Mouse (Mus musculus) lung, postnatal 0 days (tissue): ENCODE data around the gene 2510009E07Rik. TPM values are rescaled to one million over a fixed set of nuclear protein-coding genes. Genes with fewer than 3 reads are reported as not detected.

Experiments
- ATAC-seq: fragments of 200-750 bp; cut with Nextera tagmentation; 2 replicates; pipeline ENCODE4 v1.8.0; 2017; ENCODE audit warnings: moderate library complexity
- DNase-seq: peaks from one replicate; pipeline ENCODE4 v3.0.0-alpha.2; 2016; ENCODE audit warnings: low spot score
- H3K27ac ChIP-seq: fragments of 300-500 bp; sonication (generic); 2 replicates; pipeline ENCODE4 v1.5.1; 2014; ENCODE audit warnings: antibody characterized with exemption, mild to moderate bottlenecking, low read length, mixed read lengths
- H3K27me3 ChIP-seq: fragments of 300-500 bp; sonication (generic); replicated peaks from 2 replicates; pipeline ENCODE4 v1.6.1; 2014; ENCODE audit warnings: low read length, mixed read lengths; ENCODE audit not compliant: insufficient read depth
- H3K36me3 ChIP-seq: fragments of 300-500 bp; sonication (generic); 2 replicates; pipeline ENCODE4 v1.6.1; 2014; ENCODE audit warnings: low read length, mixed read lengths; ENCODE audit not compliant: insufficient read depth
- H3K4me1 ChIP-seq: fragments of 300-500 bp; sonication (generic); 2 replicates; pipeline ENCODE4 v1.6.1; 2014; ENCODE audit warnings: antibody characterized with exemption, low read depth, low read length, mixed read lengths; ENCODE audit not compliant: insufficient read depth
- H3K4me2 ChIP-seq: fragments of 300-500 bp; sonication (generic); replicated peaks from 2 replicates; pipeline ENCODE4 v1.6.1; 2014; ENCODE audit warnings: low read depth, mild to moderate bottlenecking, low read length, moderate library complexity, mixed read lengths
- H3K4me3 ChIP-seq: fragments of 300-500 bp; sonication (generic); 2 replicates; pipeline ENCODE4 v1.5.1; 2014; ENCODE audit warnings: low read depth, low read length
- H3K9ac ChIP-seq: fragments of 300-500 bp; sonication (generic); replicated peaks from 2 replicates; pipeline ENCODE4 v1.6.1; 2014; ENCODE audit warnings: low read depth, mild to moderate bottlenecking
- H3K9me3 ChIP-seq: fragments of 300-500 bp; sonication (generic); 2 replicates; pipeline ENCODE4 v1.6.1; 2016; ENCODE audit warnings: low read length, mixed read lengths
- CTCF ChIP-seq: IDR thresholded peaks from 2 replicates; pipeline ENCODE4 v1.5.1; 2016; ENCODE audit warnings: antibody characterized with exemption, mild to moderate bottlenecking
- EP300 ChIP-seq: IDR thresholded peaks from 2 replicates; pipeline ENCODE4 v1.6.1; 2016; ENCODE audit warnings: antibody characterized with exemption, mild to moderate bottlenecking, control low read depth
- WGBS: fragments of 180-500 bp; shearing (Covaris S2); extraction: QIAGEN DNeasy Blood & Tissue Kit; methylation state at CpG from one replicate; pipeline ENCODE4 v1.1.7; 2014; 5-methylcytosine and 5-hydroxymethylcytosine counted together
- polyA plus RNA-seq: library from polyadenylated mRNA; unstranded; fragments of >200 nt; fragmentation: Nextera tagmentation; extraction: Ambion mirVana; gene quantifications from 2 replicates; pipeline ENCODE4 v1.2.1, GENCODE M21; 2015

2510009E07Rik gene
- polyA plus RNA-seq, 1 experiment from 2014 or later, result 17.0 TPM

DNA sequence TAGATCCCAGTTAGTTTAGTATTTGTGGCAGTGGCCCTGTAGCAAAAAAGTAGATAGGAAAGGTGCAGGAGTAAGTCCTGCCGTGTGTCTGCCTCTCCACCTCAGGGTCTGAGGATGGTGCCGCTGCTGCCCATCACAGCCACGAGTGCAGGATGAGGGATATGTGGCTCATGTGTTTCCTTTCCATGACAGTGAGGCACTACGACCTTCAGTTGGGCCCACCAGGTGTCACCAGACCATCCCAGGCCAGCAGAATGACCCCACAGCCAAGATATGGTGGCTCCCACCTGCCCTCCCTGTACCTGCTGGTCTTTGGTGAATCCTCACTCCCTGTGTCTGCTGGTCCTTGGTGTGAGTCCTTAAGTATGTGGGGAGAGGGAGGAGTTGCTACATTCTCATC lies 43.3 kb downstream of the 2510009E07Rik start:
- WGBS, result 81% methylated on average over 4 of the region's 4 CpGs
- TF ChIP-seq EP300, result no peak
- no peak for TF ChIP-seq CTCF
- H3K4me1 ChIP-seq, result no peaks in the 10 kb centered on the region
- no peak overlapping the region for H3K9ac ChIP-seq
- H3K4me3 ChIP-seq, result no peak overlapping the region
- no peaks in the 10 kb centered on the region for H3K9me3 ChIP-seq
- H3K36me3 ChIP-seq, result no peaks in the 10 kb centered on the region
- no peaks in the 10 kb centered on the region for H3K27me3 ChIP-seq
- ATAC-seq (no peak), DNase-seq (no peak)
- H3K4me2 ChIP-seq, result no peak overlapping the region
- H3K27ac ChIP-seq, result no peak overlapping the region

DNA sequence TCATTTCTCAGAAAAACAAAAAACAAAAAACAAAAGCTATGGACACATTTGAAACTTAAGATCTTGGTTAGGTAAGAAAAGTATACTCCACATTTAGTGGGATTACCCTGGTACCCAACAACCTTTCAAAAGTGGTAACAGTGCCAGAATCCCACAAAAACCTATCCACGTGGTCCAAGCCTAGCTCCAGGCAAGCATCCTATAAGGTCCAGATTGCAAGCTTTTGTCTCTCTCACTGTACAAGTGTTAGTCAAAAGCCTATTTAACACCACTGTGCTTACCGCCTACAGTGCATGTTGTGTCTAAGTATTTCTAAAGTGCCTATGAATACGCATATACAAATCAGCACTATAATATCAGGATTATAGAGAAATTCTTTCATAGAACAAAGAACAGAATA lies 44.2 kb downstream of the 2510009E07Rik start:
- TF ChIP-seq EP300, result no peak
- no peak for TF ChIP-seq CTCF
- no peak overlapping the region for H3K4me2 ChIP-seq
- DNase-seq (no peak), ATAC-seq (no peak)
- no peaks in the 10 kb centered on the region for H3K9me3 ChIP-seq
- H3K36me3 ChIP-seq, result no peaks in the 10 kb centered on the region
- H3K4me1 ChIP-seq, result no peaks in the 10 kb centered on the region
- no peak overlapping the region for H3K27ac ChIP-seq
- no peaks in the 10 kb centered on the region for H3K27me3 ChIP-seq
- no peak overlapping the region for H3K4me3 ChIP-seq
- H3K9ac ChIP-seq, result no peak overlapping the region
- 88% methylated on average over 3 of the region's 3 CpGs for WGBS

DNA sequence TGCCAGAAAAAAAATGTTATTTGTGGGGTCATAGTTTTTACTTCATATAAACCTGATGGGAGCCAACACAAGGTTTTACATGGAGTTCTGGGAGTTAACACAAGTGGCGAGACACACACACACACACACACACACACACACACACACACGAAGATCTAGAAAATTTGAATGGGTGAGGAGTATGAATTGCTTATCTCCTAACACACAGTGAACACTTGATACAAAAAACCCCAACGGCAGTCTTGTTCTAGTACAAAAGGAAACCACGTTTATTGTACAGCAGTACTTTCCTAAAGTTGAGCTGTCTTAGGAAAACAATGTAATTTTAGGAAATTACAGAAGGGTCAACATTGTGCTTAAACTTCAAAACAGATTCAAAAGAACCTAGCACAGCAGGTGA lies 45.7 kb downstream of the 2510009E07Rik start:
- ATAC-seq, result no peak
- H3K27me3 ChIP-seq, result no peaks in the 10 kb centered on the region
- WGBS, result 75% methylated on average over 4 of the region's 4 CpGs

DNA sequence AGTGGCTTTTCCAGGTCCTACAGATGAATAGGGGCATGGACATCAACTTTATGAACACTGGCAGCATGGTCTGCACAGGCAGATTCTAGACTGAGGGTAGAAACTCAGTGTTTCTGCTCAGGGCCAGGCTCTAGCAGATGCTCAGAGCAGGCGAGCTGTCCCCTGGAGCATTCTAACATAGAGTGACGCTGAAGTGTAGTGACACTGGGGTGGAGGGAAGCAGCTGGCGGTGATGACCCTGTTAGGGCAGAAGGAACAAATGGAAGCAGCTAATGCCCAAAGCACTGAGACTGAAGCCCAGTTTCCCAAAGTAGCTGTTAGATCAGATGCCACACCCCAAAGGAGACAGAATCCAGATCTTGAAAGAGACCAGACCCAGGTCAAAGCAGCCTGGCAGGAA lies 48.0 kb downstream of the 2510009E07Rik start:
- Histone ChIP-seq H3K27me3 (no peaks in the 10 kb centered on the region), H3K4me2 (no peak overlapping the region), H3K9ac (no peak overlapping the region), H3K4me1 (peaks cover 12% of the 10 kb centered on the region; the same call in 1 of the 2 replicates), H3K9me3 (no peaks in the 10 kb centered on the region), H3K27ac (no peak overlapping the region), H3K36me3 (no peaks in the 10 kb centered on the region), H3K4me3 (no peak overlapping the region)
- ATAC-seq, result no peak
- TF ChIP-seq EP300 (no peak), CTCF (no peak)
- no peak for DNase-seq
- WGBS, result 71% methylated on average over 3 of the region's 3 CpGs

More for the DNA sequence above, 45.7 kb downstream of the 2510009E07Rik start:
- no peaks in the 10 kb centered on the region for H3K36me3 ChIP-seq
- TF ChIP-seq CTCF, result no peak
- TF ChIP-seq EP300, result no peak
- no peak overlapping the region for H3K27ac ChIP-seq
- no peak overlapping the region for H3K9ac ChIP-seq
- no peak overlapping the region for H3K4me3 ChIP-seq
- no peaks in the 10 kb centered on the region for H3K9me3 ChIP-seq
- H3K4me2 ChIP-seq, result no peak overlapping the region
- 0 out of 2 replicates have a peak, but pooled peaks cover 2% of the 10 kb centered on the region for H3K4me1 ChIP-seq
- DNase-seq, result no peak

DNA sequence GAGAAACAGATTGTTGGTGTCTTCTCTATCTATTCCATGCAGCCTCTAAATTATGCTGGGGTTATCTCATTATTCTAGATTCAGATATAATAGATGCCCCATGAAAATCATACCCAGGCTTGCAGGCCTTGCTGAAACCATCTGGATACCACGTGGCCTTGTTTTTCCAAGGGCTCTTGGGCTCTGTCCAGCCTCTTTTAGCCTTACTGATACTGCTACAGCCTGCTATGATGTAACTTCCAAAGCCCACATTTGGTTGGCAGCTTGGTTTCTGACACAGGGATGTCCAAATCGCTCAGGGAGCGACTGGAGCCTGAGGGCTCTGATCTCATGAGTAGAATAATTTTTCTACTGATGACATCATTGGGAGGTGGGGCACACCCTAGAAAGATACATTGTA lies 48.5 kb downstream of the 2510009E07Rik start:
- no peaks in the 10 kb centered on the region for H3K27me3 ChIP-seq
- H3K9me3 ChIP-seq, result no peaks in the 10 kb centered on the region
- DNase-seq (no peak), ATAC-seq (no peak)
- TF ChIP-seq CTCF, result no peak
- TF ChIP-seq EP300, result no peak
- no peak overlapping the region for H3K4me3 ChIP-seq
- peaks cover 16% of the 10 kb centered on the region; the same call in 1 of the 2 replicates for H3K4me1 ChIP-seq
- WGBS, result 81% methylated on average over 3 of the region's 3 CpGs
- H3K36me3 ChIP-seq, result no peaks in the 10 kb centered on the region
- no peak overlapping the region for H3K9ac ChIP-seq
- H3K4me2 ChIP-seq, result no peak overlapping the region
- no peak overlapping the region for H3K27ac ChIP-seq

DNA sequence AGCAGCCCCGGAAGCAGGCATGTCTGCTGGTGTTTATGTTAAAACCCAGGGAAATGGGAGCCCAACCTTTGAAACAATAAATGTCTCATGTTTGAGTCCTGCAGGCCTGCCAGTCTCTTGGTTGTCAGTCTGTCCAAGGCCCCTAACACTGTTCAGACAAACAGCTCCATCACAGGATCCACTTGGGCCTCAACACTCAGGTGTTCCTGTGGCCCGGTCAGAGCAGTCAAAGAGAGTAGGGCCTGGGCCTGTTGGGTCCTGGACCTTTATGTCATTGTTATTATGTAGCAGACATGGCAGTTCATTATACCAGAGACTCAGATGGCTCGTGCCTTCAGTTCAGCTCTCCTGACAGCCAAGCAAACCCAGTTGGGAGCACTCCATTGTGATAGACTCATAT lies 49.9 kb downstream of the 2510009E07Rik start:
- no peaks in the 10 kb centered on the region for H3K36me3 ChIP-seq
- peak overlapping the region; percentile 51; the same call in 1 of the 2 replicates for H3K27ac ChIP-seq
- peaks cover 16% of the 10 kb centered on the region; the same call in 1 of the 2 replicates for H3K4me1 ChIP-seq
- no peaks in the 10 kb centered on the region for H3K27me3 ChIP-seq
- no peak for DNase-seq
- TF ChIP-seq CTCF (no peak), EP300 (no peak)
- peak overlapping the region; percentile 17; the same call in 1 of the 2 replicates for H3K4me2 ChIP-seq
- no peaks in the 10 kb centered on the region for H3K9me3 ChIP-seq
- H3K9ac ChIP-seq, result no peak overlapping the region
- ATAC-seq, result no peak; the same call in 1 of the 2 replicates
- no peak overlapping the region for H3K4me3 ChIP-seq
- WGBS, result 65% methylated on average over 3 of the region's 3 CpGs

DNA sequence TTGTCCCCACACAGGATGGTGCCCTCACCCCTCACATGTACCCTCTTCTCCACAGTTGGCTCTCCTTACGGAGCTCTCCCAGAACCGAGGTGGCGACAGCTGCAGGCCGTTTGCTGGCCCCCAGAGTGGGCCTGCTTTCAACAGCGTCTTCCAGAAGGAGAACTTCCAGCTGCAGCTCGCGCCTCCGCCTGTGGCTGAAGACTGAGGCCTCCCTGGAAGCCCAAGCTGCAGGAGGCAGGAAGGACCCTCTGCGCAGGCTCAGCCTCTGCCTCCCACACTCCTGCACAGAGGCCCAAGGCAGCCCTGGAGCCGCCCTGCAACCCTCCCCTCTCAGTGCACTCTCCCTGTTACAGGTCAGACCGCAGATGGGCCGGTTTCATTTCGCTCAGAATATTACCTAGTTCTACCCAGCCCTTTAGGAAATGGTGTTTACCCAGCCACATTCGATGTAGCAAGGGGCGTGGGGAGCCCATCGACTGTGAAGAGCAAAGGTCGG lies 50.4 kb downstream of the 2510009E07Rik start:
- ATAC-seq (peak; percentile 52), DNase-seq (peak; percentile 69)
- H3K27me3 ChIP-seq, result no peaks in the 10 kb centered on the region
- no peaks in the 10 kb centered on the region for H3K9me3 ChIP-seq
- no peak overlapping the region for H3K9ac ChIP-seq
- H3K36me3 ChIP-seq, result no peaks in the 10 kb centered on the region
- peak overlapping the region; percentile 57; the same call in 1 of the 2 replicates for H3K27ac ChIP-seq
- H3K4me3 ChIP-seq, result no peak overlapping the region
- H3K4me2 ChIP-seq, result peak overlapping the region; percentile 17; the same call in 1 of the 2 replicates
- peaks cover 16% of the 10 kb centered on the region; the same call in 1 of the 2 replicates for H3K4me1 ChIP-seq
- 20% methylated on average over 17 of the region's 17 CpGs for WGBS
- TF ChIP-seq CTCF (0 out of 2 replicates have a peak, but pooled peaks have one; percentile 11), EP300 (no peak)
